Mouse (Mus musculus) ES-E14 (cell line): ENCODE results near the gene Tbc1d20.

ENCODE experiments used
- CHD2 ChIP-seq: IDR thresholded peaks from 2 replicates; pipeline ENCODE4 v1.6.1; 2014; ENCODE audit warnings: mild to moderate bottlenecking, low read depth, low read length, inconsistent platforms
- HCFC1 ChIP-seq: IDR thresholded peaks from 2 replicates; pipeline ENCODE4 v1.6.1; 2012; ENCODE audit warnings: low read length, inconsistent platforms, borderline replicate concordance; ENCODE audit not compliant: insufficient read depth
- MAFK ChIP-seq: IDR thresholded peaks from 2 replicates; pipeline ENCODE4 v1.6.1; 2014; ENCODE audit warnings: mild to moderate bottlenecking, low read depth, low read length, inconsistent platforms; ENCODE audit not compliant: insufficient read depth
- ZC3H11A ChIP-seq: IDR thresholded peaks from 2 replicates; pipeline ENCODE4 v1.6.1; 2012; ENCODE audit warnings: low read depth, mild to moderate bottlenecking, inconsistent platforms, low read length, borderline replicate concordance
- ZNF384 ChIP-seq: IDR thresholded peaks from 2 replicates; pipeline ENCODE4 v1.6.1; 2012; ENCODE audit warnings: low read depth, low read length, inconsistent platforms

DNA sequence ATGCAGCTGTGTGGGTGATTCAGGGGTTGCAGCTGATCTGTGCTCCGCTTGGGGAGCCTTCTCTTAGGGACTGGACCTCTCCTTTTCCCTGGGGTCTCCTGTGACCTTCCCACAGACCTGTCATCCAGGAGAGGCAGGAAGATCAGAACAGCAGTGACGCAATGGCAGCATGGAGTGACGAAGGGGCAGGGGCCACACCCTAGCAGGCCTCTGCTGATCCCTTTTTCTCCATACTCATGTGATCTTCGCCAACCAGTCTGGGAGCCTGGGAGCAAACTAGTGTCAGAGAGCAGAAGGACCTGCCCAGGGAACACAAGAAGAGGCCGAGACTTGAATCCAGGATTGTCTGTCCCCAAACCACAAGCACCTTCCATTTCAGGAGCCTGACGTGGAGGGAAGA lies 55.6 kb downstream of the Tbc1d20 start:
- TF ChIP-seq ZC3H11A: no peak
- TF ChIP-seq ZNF384: no peak
- TF ChIP-seq HCFC1: no peak
- no peak for TF ChIP-seq CHD2
- TF ChIP-seq MAFK: no peak
